15 mouse cellular contexts compared by ENCODE assay signal in the genomic region with DNA sequence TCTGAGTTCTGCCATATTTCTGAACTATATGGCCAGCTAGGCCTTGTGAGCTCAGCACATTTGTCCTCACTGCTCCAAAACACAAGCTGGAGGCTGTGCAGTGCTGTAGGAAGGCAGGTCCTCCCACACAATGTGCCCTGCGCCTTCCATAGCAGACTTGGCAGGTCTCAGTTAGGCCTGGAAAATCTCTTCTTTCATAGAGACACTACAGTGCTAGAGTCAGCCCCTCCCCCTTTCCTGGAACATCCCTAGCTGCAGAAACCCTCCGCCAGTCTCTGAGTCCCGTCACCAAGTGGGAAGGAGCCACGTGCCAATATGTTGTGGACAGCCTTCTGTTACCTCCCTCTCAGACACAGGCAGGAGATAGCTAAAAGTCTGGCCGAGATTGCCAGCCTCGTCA. TPM values are rescaled to one million over a fixed set of nuclear protein-coding genes. Genes with fewer than 3 reads are reported as not detected.
DNase-seq lines count a peak whose midpoint lies in the region; ATAC-seq lines count a peak whose summit lies in the region.
"Had no signal": no experiment of that assay in that cellular context is flagged by ENCODE, and none has a peak within 500 bp of the region (broad histone marks: within the 10 kb centered on the region; RNA-seq: fewer than 3 reads in every experiment).

No protein-coding gene starts in this region.

- peak; percentile 68 for ATAC-seq in heart, embryonic 12.5 days (ENCODE audit: insufficient number of reproducible peaks, low FRiP score)
- ATAC-seq in kidney, embryonic 15.5 days (replicated peaks; ENCODE audit: low FRiP score): peak; percentile 71; the same call in 1 of the 2 replicates
- peak; percentile 62; the same call in 1 of the 2 replicates for ATAC-seq in forebrain, embryonic 14.5 days
- no peak for ATAC-seq in CD4-positive, CD25-positive, alpha-beta regulatory T cell, adult 4 months

- H3K9ac ChIP-seq in heart, embryonic 12.5 days: no peak overlapping the region
- no peak overlapping the region for H3K9ac ChIP-seq in kidney, embryonic 15.5 days
- H3K9ac ChIP-seq in forebrain, embryonic 14.5 days (ENCODE audit: low read length): no peak overlapping the region
- H3K9ac ChIP-seq: embryonic facial prominence, embryonic 15.5 days; limb, embryonic 13.5 days had no signal

- H3K27ac ChIP-seq in heart, embryonic 12.5 days (ENCODE audit: poor library complexity, severe bottlenecking): peak overlapping the region; percentile 18; the same call in 1 of the 2 replicates
- H3K27ac ChIP-seq in kidney, embryonic 15.5 days: no peak overlapping the region
- no peak overlapping the region for H3K27ac ChIP-seq in forebrain, embryonic 14.5 days (ENCODE audit: low read depth, low read length)
- H3K27ac ChIP-seq: embryonic facial prominence, embryonic 15.5 days; limb, embryonic 13.5 days had no signal

- WGBS in heart, embryonic 12.5 days: 11% methylated on average over 6 of the region's 6 CpGs
- 38% methylated on average over 6 of the region's 6 CpGs for WGBS in kidney, embryonic 15.5 days
- WGBS in forebrain, embryonic 14.5 days: 52% methylated on average over 6 of the region's 6 CpGs

- H3K36me3 ChIP-seq in heart, embryonic 12.5 days: no peaks in the 10 kb centered on the region
- peaks cover 13% of the 10 kb centered on the region for H3K36me3 ChIP-seq in kidney, embryonic 15.5 days
- H3K36me3 ChIP-seq in forebrain, embryonic 14.5 days (ENCODE audit: control insufficient read depth, insufficient read depth, low read length): no peaks in the 10 kb centered on the region
- H3K36me3 ChIP-seq: embryonic facial prominence, embryonic 15.5 days; limb, embryonic 13.5 days had no signal

- no peak overlapping the region for H3K4me3 ChIP-seq in heart, embryonic 12.5 days
- H3K4me3 ChIP-seq in kidney, embryonic 15.5 days (replicated peaks): no peak overlapping the region
- H3K4me3 ChIP-seq in forebrain, embryonic 14.5 days (ENCODE audit: low read depth, low read length): no peak overlapping the region
- H3K4me3 ChIP-seq: embryonic facial prominence, embryonic 15.5 days; limb, embryonic 13.5 days had no signal

- H3K9me3 ChIP-seq in heart, embryonic 12.5 days (replicated peaks): no peaks in the 10 kb centered on the region
- H3K9me3 ChIP-seq in kidney, embryonic 15.5 days (replicated peaks): no peaks in the 10 kb centered on the region
- H3K9me3 ChIP-seq in forebrain, embryonic 14.5 days (replicated peaks; ENCODE audit: control insufficient read depth, low read length): no peaks in the 10 kb centered on the region
- H3K9me3 ChIP-seq: embryonic facial prominence, embryonic 15.5 days; limb, embryonic 13.5 days had no signal

- no peak for DNase-seq in heart, adult 11 months
- DNase-seq in kidney, postnatal 14 days: no peak
- DNase-seq in MN1 (ENCODE audit: low spot score): peak; percentile 68
- DNase-seq in forebrain, embryonic 14.5 days (ENCODE audit: low spot score): no peak
- DNase-seq in thymus, postnatal 10 days (ENCODE audit: low spot score in 2 of 2): no peak
- DNase-seq: heart, adult 18-20 months; kidney, adult 8-10 months; layer of hippocampus, postnatal 36 days; lung, adult 18-20 months; thymus, adult 18-20 months had no signal

- peaks cover 5% of the 10 kb centered on the region; the same call in 1 of the 2 replicates for H3K27me3 ChIP-seq in heart, embryonic 12.5 days (replicated peaks)
- H3K27me3 ChIP-seq in kidney, embryonic 15.5 days: no peaks in the 10 kb centered on the region
- no peaks in the 10 kb centered on the region for H3K27me3 ChIP-seq in forebrain, embryonic 14.5 days (replicated peaks; ENCODE audit: control insufficient read depth, insufficient read depth, low read length)
- H3K27me3 ChIP-seq: embryonic facial prominence, embryonic 15.5 days had no signal

- peaks cover 18% of the 10 kb centered on the region for H3K4me1 ChIP-seq in heart, embryonic 12.5 days (replicated peaks)
- H3K4me1 ChIP-seq in kidney, embryonic 15.5 days: peaks cover 17% of the 10 kb centered on the region; the same call in 1 of the 2 replicates
- H3K4me1 ChIP-seq in forebrain, embryonic 14.5 days (ENCODE audit: control insufficient read depth, insufficient read depth, low read length): no peaks in the 10 kb centered on the region
- H3K4me1 ChIP-seq: embryonic facial prominence, embryonic 15.5 days had no signal

- H3K4me2 ChIP-seq in heart, embryonic 12.5 days: no peak overlapping the region
- no peak overlapping the region for H3K4me2 ChIP-seq in kidney, embryonic 15.5 days
- H3K4me2 ChIP-seq in forebrain, embryonic 14.5 days (ENCODE audit: low read length): no peak overlapping the region
- H3K4me2 ChIP-seq: embryonic facial prominence, embryonic 15.5 days; limb, embryonic 13.5 days had no signal

RNA-seq across cellular contexts. Expression of a gene that starts 14.9 kb away (rescaled TPM):
- 0.15 and 0.30 TPM in 2 replicates for polyA plus RNA-seq in heart, embryonic 12.5 days (2016; fragmentation: Nextera tagmentation; extraction: Ambion mirVana)
- 7.8 and 9.1 TPM in 2 replicates for polyA plus RNA-seq in kidney, embryonic 15.5 days (2015; fragmentation: Nextera tagmentation; extraction: Ambion mirVana)
- polyA plus RNA-seq in forebrain, embryonic 14.5 days (2014; fragmentation: Nextera tagmentation; extraction: Ambion mirVana): 0.04 TPM in 1 of 2 replicates, not detected in the other
- not detected for polyA plus RNA-seq in CD4-positive, CD25-positive, alpha-beta regulatory T cell, adult 4 months (2017; shearing (Covaris generic))
